Mouse (Mus musculus): ENCODE results near the gene Ofcc1. TPM values are rescaled to one million over a fixed set of nuclear protein-coding genes. Genes with fewer than 3 reads are reported as not detected.

The Ofcc1 gene
- polyA plus RNA-seq, 1 experiment from 2014 or later, result not detected

GRCm38 (mm10) chr13:40023201-40023777 is 338.0 kb downstream of the Ofcc1 start:
- Histone ChIP-seq H3K27ac (replicated peaks; ENCODE audit: low read depth, low read length) (no peak overlapping the region), H3K4me1 (ENCODE audit: control insufficient read depth, insufficient read depth, low read length) (no peaks in the 10 kb centered on the region), H3K4me3 (ENCODE audit: low read depth, low read length) (no peak overlapping the region), H3K4me2 (ENCODE audit: low read depth, low read length) (no peak overlapping the region), H3K9ac (ENCODE audit: low read depth, low read length) (no peak overlapping the region), H3K36me3 (ENCODE audit: control insufficient read depth, insufficient read depth, low read length) (no peaks in the 10 kb centered on the region), H3K27me3 (replicated peaks; ENCODE audit: control insufficient read depth, insufficient read depth, low read length) (no peaks in the 10 kb centered on the region), H3K9me3 (ENCODE audit: control insufficient read depth, low read length) (0 out of 2 replicates have a peak, but pooled peaks cover 5% of the 10 kb centered on the region)
- 63% methylated on average over 8 of the region's 8 CpGs for WGBS
- ATAC-seq (ENCODE audit: low read depth) (no peak), DNase-seq (ENCODE audit: low spot score) (no peak)

DNA sequence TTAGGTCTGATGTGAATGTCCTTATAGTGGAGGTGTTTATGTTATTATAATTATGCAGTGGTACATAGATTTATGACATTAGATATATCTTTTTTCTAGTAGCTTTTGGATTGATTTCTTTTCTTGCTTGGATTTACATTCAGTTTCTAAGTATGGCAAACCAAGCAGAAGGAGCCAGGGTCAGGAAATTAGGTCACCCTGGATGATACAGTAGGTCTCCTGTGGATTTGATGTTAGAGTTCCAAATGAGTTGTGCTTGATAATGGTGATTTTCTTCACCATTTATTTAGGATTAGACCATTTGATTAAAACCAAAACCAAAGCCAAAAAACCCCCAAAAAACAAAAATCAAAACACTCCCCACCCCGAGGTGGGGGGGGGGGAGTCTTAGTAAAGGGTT is 338.6 kb downstream of the Ofcc1 start:
- H3K27me3 ChIP-seq (replicated peaks; ENCODE audit: control insufficient read depth, insufficient read depth, low read length), result no peaks in the 10 kb centered on the region
- H3K27ac ChIP-seq (replicated peaks; ENCODE audit: low read depth, low read length), result no peak overlapping the region
- H3K9ac ChIP-seq (ENCODE audit: low read depth, low read length), result no peak overlapping the region
- H3K4me3 ChIP-seq (ENCODE audit: low read depth, low read length), result no peak overlapping the region
- no peak for DNase-seq (ENCODE audit: low spot score)
- 67% methylated on average over 1 of the region's 1 CpGs for WGBS
- H3K9me3 ChIP-seq (ENCODE audit: control insufficient read depth, low read length), result 0 out of 2 replicates have a peak, but pooled peaks cover 5% of the 10 kb centered on the region
- H3K36me3 ChIP-seq (ENCODE audit: control insufficient read depth, insufficient read depth, low read length), result no peaks in the 10 kb centered on the region
- H3K4me1 ChIP-seq (ENCODE audit: control insufficient read depth, insufficient read depth, low read length), result no peaks in the 10 kb centered on the region
- no peak for ATAC-seq (ENCODE audit: low read depth)
- no peak overlapping the region for H3K4me2 ChIP-seq (ENCODE audit: low read depth, low read length)

- H3K9me3 ChIP-seq (ENCODE audit: control insufficient read depth, low read length), result peaks cover 3% of the 10 kb centered on the region; the same call in 1 of the 2 replicates
- H3K4me3 ChIP-seq (ENCODE audit: low read depth, low read length), result no peak overlapping the region
- ATAC-seq (ENCODE audit: low read depth), result no peak
- no peak overlapping the region for H3K27ac ChIP-seq (replicated peaks; ENCODE audit: low read depth, low read length)
- no peak overlapping the region for H3K4me2 ChIP-seq (ENCODE audit: low read depth, low read length)
- no peak for DNase-seq (ENCODE audit: low spot score)
- H3K36me3 ChIP-seq (ENCODE audit: control insufficient read depth, insufficient read depth, low read length), result no peaks in the 10 kb centered on the region
- H3K9ac ChIP-seq (ENCODE audit: low read depth, low read length), result no peak overlapping the region
- H3K27me3 ChIP-seq (replicated peaks; ENCODE audit: control insufficient read depth, insufficient read depth, low read length), result no peaks in the 10 kb centered on the region
- WGBS, result 83% methylated on average over 8 of the region's 8 CpGs
- H3K4me1 ChIP-seq (ENCODE audit: control insufficient read depth, insufficient read depth, low read length), result no peaks in the 10 kb centered on the region
Measured at GRCm38 (mm10) chr13:40000236-40000635, 361.0 kb downstream of the Ofcc1 start.

DNA sequence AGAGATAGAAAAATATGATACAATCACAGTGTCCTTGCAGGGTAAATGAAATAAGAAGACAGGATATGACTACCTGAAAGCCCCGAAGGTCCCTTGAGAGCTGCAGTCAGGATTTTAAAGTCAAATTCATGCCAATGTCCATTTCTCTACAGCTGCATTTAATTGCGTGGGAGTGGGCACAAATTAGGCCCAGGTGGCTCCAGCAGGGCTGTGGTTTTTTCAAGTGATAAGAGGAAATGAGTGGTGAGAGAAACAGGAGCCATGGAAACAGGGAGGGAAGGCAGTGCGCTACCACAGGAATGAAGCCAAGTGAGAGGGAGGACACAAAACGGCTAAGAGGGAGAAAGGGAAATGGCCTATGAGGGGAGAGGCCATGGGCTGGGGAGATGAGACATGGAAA is 363.3 kb downstream of the Ofcc1 start:
- H3K9ac ChIP-seq (ENCODE audit: low read depth, low read length), result no peak overlapping the region
- no peaks in the 10 kb centered on the region for H3K4me1 ChIP-seq (ENCODE audit: control insufficient read depth, insufficient read depth, low read length)
- H3K9me3 ChIP-seq (ENCODE audit: control insufficient read depth, low read length), result peaks cover 3% of the 10 kb centered on the region; the same call in 1 of the 2 replicates
- no peaks in the 10 kb centered on the region for H3K27me3 ChIP-seq (replicated peaks; ENCODE audit: control insufficient read depth, insufficient read depth, low read length)
- no peak overlapping the region for H3K4me3 ChIP-seq (ENCODE audit: low read depth, low read length)
- H3K4me2 ChIP-seq (ENCODE audit: low read depth, low read length), result no peak overlapping the region
- no peak for ATAC-seq (ENCODE audit: low read depth)
- no peaks in the 10 kb centered on the region for H3K36me3 ChIP-seq (ENCODE audit: control insufficient read depth, insufficient read depth, low read length)
- no peak overlapping the region for H3K27ac ChIP-seq (replicated peaks; ENCODE audit: low read depth, low read length)
- DNase-seq (ENCODE audit: low spot score), result peak; percentile 26
- WGBS, result 32% methylated on average over 4 of the region's 4 CpGs

DNA sequence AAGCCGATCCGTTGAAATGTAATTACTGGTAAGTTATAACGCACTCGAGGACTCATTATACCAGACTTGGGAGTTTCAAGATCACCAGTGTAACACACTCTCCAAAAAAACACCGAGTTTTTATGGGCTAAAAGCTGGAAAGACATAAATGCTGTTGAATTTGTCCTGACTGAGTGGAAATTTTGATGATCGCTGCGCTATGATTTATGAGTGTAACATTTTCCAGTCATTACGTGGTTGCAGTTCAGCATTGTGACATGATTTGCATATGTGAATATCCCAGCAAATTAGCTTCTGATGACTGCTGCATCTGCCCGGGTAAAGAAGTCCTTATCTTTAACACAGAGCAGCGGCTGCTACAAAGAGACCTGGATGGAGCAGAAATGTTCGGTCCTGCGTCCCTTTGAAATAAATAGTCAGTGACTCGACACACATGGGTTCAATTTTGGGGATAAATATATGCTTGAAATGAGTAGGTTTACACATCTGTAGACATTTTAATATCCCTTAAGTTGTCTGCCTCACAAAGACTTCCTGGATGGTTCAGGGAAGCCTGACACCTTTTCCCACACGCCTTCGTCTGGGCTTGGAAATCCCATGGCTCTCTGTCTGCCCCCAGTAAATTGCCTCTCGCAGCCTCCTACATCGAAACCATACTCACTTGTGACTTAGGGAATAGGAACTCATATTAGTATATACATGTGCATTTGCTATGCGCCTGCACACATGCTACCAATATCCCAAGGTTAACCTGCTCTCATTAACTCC is 381.8 kb downstream of the Ofcc1 start:
- Histone ChIP-seq H3K9me3 (ENCODE audit: control insufficient read depth, low read length) (no peaks in the 10 kb centered on the region), H3K27me3 (replicated peaks; ENCODE audit: control insufficient read depth, insufficient read depth, low read length) (no peaks in the 10 kb centered on the region), H3K27ac (replicated peaks; ENCODE audit: low read depth, low read length) (no peak overlapping the region), H3K36me3 (ENCODE audit: control insufficient read depth, insufficient read depth, low read length) (no peaks in the 10 kb centered on the region), H3K4me3 (ENCODE audit: low read depth, low read length) (no peak overlapping the region), H3K4me1 (ENCODE audit: control insufficient read depth, insufficient read depth, low read length) (no peaks in the 10 kb centered on the region), H3K9ac (ENCODE audit: low read depth, low read length) (no peak overlapping the region), H3K4me2 (ENCODE audit: low read depth, low read length) (peak overlapping the region; percentile 26)
- WGBS, result 40% methylated on average over 18 of the region's 18 CpGs
- ATAC-seq (ENCODE audit: low read depth) (no peak), DNase-seq (ENCODE audit: low spot score) (peak; percentile 30)

DNA sequence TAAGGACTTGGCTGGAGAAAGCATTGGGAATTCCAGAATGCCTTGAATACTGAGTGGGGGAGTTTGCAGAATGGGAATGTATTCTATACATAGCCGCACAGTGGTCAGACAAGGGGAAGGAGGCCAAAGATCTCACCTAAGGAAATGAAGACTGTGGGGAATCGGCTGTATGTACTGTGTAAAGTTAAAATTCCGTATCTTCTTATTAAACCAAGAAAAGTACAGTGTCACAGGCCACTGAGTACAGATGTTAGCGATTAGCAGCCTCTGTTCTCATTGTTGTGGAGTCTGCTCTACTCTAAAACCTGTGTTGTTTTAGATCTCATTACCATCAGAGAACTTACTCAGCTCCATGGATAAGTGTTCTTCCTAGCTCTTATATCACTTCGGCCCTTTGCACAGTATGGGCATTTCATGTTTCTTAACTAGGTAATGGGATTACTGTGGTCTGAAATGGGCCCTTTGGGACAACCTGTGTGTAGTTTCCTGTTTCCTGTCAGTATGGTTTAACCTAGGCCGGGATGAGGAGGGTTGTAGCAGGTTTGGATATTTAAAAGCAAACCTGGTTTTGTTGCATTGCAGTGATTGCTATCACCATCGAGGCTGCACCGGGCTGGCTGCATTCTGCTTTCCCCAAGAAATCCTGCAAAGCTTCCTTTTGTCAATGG is 392.8 kb downstream of the Ofcc1 start:
- WGBS, result 44% methylated on average over 8 of the region's 8 CpGs
- H3K4me3 ChIP-seq (ENCODE audit: low read depth, low read length), result no peak overlapping the region
- H3K9ac ChIP-seq (ENCODE audit: low read depth, low read length), result no peak overlapping the region
- no peak overlapping the region for H3K27ac ChIP-seq (replicated peaks; ENCODE audit: low read depth, low read length)
- no peaks in the 10 kb centered on the region for H3K36me3 ChIP-seq (ENCODE audit: control insufficient read depth, insufficient read depth, low read length)
- ATAC-seq (ENCODE audit: low read depth) (no peak), DNase-seq (ENCODE audit: low spot score) (peak; percentile 3)
- H3K4me2 ChIP-seq (ENCODE audit: low read depth, low read length), result no peak overlapping the region
- H3K9me3 ChIP-seq (ENCODE audit: control insufficient read depth, low read length), result peaks cover 5% of the 10 kb centered on the region; the same call in 1 of the 2 replicates
- no peaks in the 10 kb centered on the region for H3K4me1 ChIP-seq (ENCODE audit: control insufficient read depth, insufficient read depth, low read length)
- no peaks in the 10 kb centered on the region for H3K27me3 ChIP-seq (replicated peaks; ENCODE audit: control insufficient read depth, insufficient read depth, low read length)

DNA sequence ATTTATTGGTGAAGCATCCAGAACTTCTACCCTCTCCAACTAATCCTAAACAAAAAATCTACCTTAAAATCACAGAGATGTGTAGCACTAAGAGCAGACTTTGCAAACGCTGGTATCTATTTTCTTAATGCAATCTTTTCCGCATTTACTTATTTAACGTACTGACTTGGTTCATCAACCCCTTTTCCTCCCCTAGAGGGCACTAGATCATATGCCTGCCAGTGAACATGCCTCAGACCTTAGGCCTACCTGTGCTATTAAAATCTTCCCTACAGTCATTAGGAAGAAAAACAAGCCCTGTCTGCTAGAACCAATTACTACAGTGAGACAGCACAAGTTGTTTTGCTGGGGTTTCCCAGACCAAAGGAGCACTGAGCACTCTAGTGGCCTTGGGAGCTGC is 404.0 kb downstream of the Ofcc1 start:
- no peak for ATAC-seq (ENCODE audit: low read depth)
- 75% methylated on average over 3 of the region's 3 CpGs for WGBS
- Histone ChIP-seq H3K4me3 (ENCODE audit: low read depth, low read length) (no peak overlapping the region), H3K36me3 (ENCODE audit: control insufficient read depth, insufficient read depth, low read length) (no peaks in the 10 kb centered on the region), H3K4me1 (ENCODE audit: control insufficient read depth, insufficient read depth, low read length) (no peaks in the 10 kb centered on the region), H3K9ac (ENCODE audit: low read depth, low read length) (no peak overlapping the region), H3K27me3 (replicated peaks; ENCODE audit: control insufficient read depth, insufficient read depth, low read length) (no peaks in the 10 kb centered on the region), H3K27ac (replicated peaks; ENCODE audit: low read depth, low read length) (no peak overlapping the region), H3K4me2 (ENCODE audit: low read depth, low read length) (no peak overlapping the region), H3K9me3 (ENCODE audit: control insufficient read depth, low read length) (no peaks in the 10 kb centered on the region)
- peak; percentile 26 for DNase-seq (ENCODE audit: low spot score)

GRCm38 (mm10) chr13:39956017-39956416 is 405.2 kb downstream of the Ofcc1 start:
- H3K9ac ChIP-seq (ENCODE audit: low read depth, low read length), result no peak overlapping the region
- no peaks in the 10 kb centered on the region for H3K36me3 ChIP-seq (ENCODE audit: control insufficient read depth, insufficient read depth, low read length)
- H3K27ac ChIP-seq (replicated peaks; ENCODE audit: low read depth, low read length), result no peak overlapping the region
- no peak for ATAC-seq (ENCODE audit: low read depth)
- no peak for DNase-seq (ENCODE audit: low spot score)
- no peaks in the 10 kb centered on the region for H3K9me3 ChIP-seq (ENCODE audit: control insufficient read depth, low read length)
- no peak overlapping the region for H3K4me3 ChIP-seq (ENCODE audit: low read depth, low read length)
- no peaks in the 10 kb centered on the region for H3K4me1 ChIP-seq (ENCODE audit: control insufficient read depth, insufficient read depth, low read length)
- no peak overlapping the region for H3K4me2 ChIP-seq (ENCODE audit: low read depth, low read length)
- 81% methylated on average over 5 of the region's 5 CpGs for WGBS
- H3K27me3 ChIP-seq (replicated peaks; ENCODE audit: control insufficient read depth, insufficient read depth, low read length), result no peaks in the 10 kb centered on the region
